Mouse (Mus musculus): ENCODE results near the gene Unc119b. TPM values are rescaled to one million over a fixed set of nuclear protein-coding genes. Genes with fewer than 3 reads are reported as not detected.

The Unc119b gene
- polyA plus RNA-seq, 1 experiment from 2014 or later = 31.5 TPM

DNA sequence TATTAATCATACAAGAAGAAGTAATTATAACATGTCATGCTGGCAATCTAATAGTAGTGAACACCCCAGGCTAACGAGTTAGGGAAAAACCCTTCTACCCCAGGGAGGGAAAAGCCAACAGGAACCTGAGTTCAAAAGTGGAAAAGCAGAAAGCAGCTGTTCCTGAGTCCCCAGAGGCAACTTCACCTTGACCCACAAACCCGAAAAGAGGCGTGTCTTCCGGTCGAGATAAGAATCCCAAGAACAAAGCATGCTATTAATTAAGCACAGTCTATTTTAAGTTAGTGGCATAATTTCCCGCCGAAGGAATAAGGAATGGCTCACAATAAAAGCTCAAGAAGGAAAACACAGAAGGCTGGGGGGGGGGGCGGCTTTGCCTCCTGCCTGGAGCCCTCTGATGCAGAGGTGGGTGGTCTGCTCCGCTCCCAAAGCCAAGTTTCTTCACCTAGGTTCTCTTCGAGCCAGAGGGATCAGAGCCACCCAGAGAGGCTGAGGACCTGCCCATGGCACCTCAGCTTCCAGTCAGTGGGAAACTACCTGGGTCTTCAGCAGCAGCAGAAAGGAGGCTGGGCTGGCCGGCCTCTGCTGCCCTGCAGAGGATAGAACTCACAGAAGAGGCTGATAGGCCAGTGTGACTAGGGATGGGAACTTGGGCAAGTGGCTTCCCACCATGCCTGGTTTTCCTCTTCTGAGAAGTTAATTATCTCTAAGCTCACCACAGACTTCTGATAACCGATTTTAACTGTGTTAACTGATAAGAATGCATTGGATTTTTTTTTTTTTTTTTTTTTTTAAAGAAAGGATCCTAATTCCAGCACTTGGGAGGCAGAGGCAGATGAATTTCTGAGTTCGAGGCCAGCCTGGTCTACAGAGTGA is 26.5 kb upstream of the Unc119b start:
- Histone ChIP-seq H3K27ac (ENCODE audit: low read depth, low read length) (no peak overlapping the region), H3K9me3 (ENCODE audit: control insufficient read depth, low read length) (no peaks in the 10 kb centered on the region), H3K4me2 (ENCODE audit: low read length) (no peak overlapping the region), H3K36me3 (ENCODE audit: control insufficient read depth, insufficient read depth, low read length) (no peaks in the 10 kb centered on the region), H3K9ac (ENCODE audit: low read depth, low read length) (no peak overlapping the region), H3K4me3 (ENCODE audit: low read length) (no peak overlapping the region), H3K4me1 (ENCODE audit: control insufficient read depth, insufficient read depth, low read depth, low read length) (peaks cover 14% of the 10 kb centered on the region), H3K27me3 (replicated peaks; ENCODE audit: control insufficient read depth, insufficient read depth, low read length) (no peaks in the 10 kb centered on the region)
- no peak for ATAC-seq
- 62% methylated on average over 13 of the region's 13 CpGs for WGBS

- Histone ChIP-seq H3K4me3 (ENCODE audit: low read length) (no peak overlapping the region), H3K4me1 (ENCODE audit: control insufficient read depth, insufficient read depth, low read depth, low read length) (peaks cover 21% of the 10 kb centered on the region), H3K9me3 (ENCODE audit: control insufficient read depth, low read length) (no peaks in the 10 kb centered on the region), H3K27me3 (replicated peaks; ENCODE audit: control insufficient read depth, insufficient read depth, low read length) (no peaks in the 10 kb centered on the region), H3K36me3 (ENCODE audit: control insufficient read depth, insufficient read depth, low read length) (no peaks in the 10 kb centered on the region), H3K9ac (ENCODE audit: low read depth, low read length) (no peak overlapping the region), H3K27ac (ENCODE audit: low read depth, low read length) (no peak overlapping the region), H3K4me2 (ENCODE audit: low read length) (no peak overlapping the region)
- 72% methylated on average over 6 of the region's 6 CpGs for WGBS
- ATAC-seq = no peak
Measured at GRCm38 (mm10) chr5:115160655-115161054, 25.9 kb upstream of the Unc119b start.

DNA sequence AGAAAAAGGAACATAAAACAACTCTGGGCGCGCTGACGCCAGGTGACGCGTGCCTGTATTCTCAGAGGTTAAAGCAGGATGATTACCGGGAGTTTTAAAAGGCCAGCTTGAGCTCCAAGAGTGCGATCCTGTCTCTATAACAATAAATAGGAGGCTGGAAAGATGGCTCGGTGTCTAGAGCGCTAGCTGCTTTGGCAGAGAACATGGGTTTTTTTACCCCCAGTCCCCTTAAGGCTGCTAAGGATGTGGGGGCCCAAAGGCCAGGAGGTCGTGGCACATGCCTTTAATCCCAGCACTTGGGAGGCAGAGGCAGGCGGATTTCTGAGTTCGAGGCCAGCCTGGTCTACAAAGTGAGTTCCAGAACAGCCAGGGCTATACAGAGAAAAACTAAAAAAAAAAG is 24.4 kb upstream of the Unc119b start:
- peak overlapping the region; percentile 97 for H3K9ac ChIP-seq (ENCODE audit: low read depth, low read length)
- H3K4me2 ChIP-seq (ENCODE audit: low read length) = peak overlapping the region; percentile 60
- no peaks in the 10 kb centered on the region for H3K9me3 ChIP-seq (ENCODE audit: control insufficient read depth, low read length)
- peak overlapping the region; percentile 99 for H3K27ac ChIP-seq (ENCODE audit: low read depth, low read length)
- peaks cover 33% of the 10 kb centered on the region for H3K4me1 ChIP-seq (ENCODE audit: control insufficient read depth, insufficient read depth, low read depth, low read length)
- H3K36me3 ChIP-seq (ENCODE audit: control insufficient read depth, insufficient read depth, low read length) = no peaks in the 10 kb centered on the region
- H3K4me3 ChIP-seq (ENCODE audit: low read length) = peak overlapping the region; percentile 98
- H3K27me3 ChIP-seq (replicated peaks; ENCODE audit: control insufficient read depth, insufficient read depth, low read length) = no peaks in the 10 kb centered on the region
- WGBS = 25% methylated on average over 12 of the region's 12 CpGs
- no peak for ATAC-seq

DNA sequence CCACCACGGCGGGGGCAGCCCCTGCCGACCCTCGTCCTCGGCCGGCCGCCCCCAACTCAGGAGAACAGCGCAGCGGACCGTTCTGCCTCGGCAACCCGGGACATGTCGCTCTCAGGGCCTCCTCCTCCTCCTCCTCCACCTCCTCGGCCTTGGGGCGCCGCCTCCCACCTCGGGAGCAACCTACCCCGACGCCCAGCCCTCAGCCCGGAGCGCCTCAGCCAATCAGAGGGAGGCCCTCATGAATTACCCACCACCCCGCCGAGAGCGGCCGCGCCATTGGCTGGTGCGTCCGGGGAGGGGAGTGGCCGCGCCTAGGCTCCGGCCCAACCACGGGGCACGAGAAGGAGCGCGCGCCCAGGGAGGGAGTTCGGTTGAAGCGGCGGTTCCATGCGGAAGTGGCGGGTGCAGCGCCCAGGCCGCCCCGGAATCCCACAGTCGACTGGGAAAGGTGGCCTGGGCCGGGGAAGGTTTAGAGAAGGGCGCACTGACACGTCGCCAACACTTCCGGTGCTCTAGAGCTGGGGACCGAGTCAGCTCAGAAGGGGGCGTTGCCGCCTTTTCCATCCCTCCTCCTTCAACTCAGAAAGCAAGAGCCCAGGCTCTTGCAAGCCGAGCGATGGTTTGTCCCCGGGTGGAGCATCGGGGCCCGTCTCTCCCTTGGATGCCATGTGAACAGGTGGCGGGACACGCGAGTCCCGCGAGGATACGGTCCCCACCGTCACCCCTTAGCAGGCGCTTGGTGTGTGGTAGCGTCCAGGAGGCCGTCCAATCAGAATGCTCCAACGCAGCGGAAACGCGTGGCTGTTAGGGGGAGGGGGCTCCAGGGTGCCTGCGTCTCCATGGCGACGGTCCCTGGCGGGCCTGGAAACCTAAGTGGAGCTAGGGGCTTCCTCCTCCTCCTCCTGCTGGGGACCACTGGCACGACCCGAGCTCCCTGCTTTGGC is 23.5 kb upstream of the Unc119b start, which contains the start of gene Mlec:
Gene Mlec, minus strand, starts transcription at position 140 of the 944 bp plus-strand sequence.
- Histone ChIP-seq H3K27me3 (replicated peaks; ENCODE audit: control insufficient read depth, insufficient read depth, low read length) (no peaks in the 10 kb centered on the region), H3K4me2 (ENCODE audit: low read length) (peak within 1 kb of the TSS; percentile 96), H3K4me3 (ENCODE audit: low read length) (peak within 1 kb of the TSS; percentile 98), H3K27ac (ENCODE audit: low read depth, low read length) (peak within 1 kb of the TSS; percentile 99), H3K36me3 (ENCODE audit: control insufficient read depth, insufficient read depth, low read length) (no peaks in the 10 kb centered on the region), H3K9ac (ENCODE audit: low read depth, low read length) (peak within 1 kb of the TSS; percentile 97), H3K4me1 (ENCODE audit: control insufficient read depth, insufficient read depth, low read depth, low read length) (peaks cover 33% of the 10 kb centered on the region), H3K9me3 (ENCODE audit: control insufficient read depth, low read length) (no peaks in the 10 kb centered on the region)
- peak; percentile 98 for ATAC-seq
- under 1% methylated on average over 72 of the region's 78 CpGs for WGBS

DNA sequence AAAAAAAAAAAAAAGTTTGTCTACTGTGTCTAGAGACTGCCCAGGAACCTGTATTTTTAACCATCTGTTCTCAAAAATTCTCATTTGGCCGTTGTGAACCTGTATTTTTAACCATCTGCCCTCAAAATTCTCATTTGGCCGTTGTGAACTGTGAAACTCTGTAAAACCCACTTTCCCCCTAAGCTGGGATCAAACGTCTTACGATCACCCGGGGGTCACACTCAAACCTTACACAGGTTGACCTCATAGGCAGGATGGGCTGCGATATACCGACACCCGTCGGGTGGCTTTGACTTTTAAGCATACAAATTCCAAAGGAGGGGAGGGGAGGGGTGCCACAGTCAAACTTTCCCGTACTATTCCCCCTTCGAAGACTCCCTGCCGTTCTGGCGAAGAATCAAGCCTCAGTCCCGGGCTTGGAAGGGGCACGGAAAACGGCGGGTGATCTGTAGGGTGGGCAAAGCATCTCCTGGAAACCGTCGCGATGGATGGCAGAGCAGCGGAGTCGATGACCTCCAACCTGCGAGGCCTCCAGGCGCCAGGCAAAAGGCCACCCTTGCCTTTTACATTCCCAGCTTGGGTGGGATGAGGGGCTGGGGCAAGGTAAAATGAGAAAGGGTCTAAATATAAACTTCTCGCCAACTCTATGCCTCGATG is 22.3 kb upstream of the Unc119b start:
- H3K27me3 ChIP-seq (replicated peaks; ENCODE audit: control insufficient read depth, insufficient read depth, low read length) = no peaks in the 10 kb centered on the region
- peak overlapping the region; percentile 97 for H3K9ac ChIP-seq (ENCODE audit: low read depth, low read length)
- peak overlapping the region; percentile 99; the same call in 1 of the 2 replicates for H3K27ac ChIP-seq (ENCODE audit: low read depth, low read length)
- WGBS = 3% methylated on average over 26 of the region's 26 CpGs
- H3K4me1 ChIP-seq (ENCODE audit: control insufficient read depth, insufficient read depth, low read depth, low read length) = peaks cover 33% of the 10 kb centered on the region
- H3K4me3 ChIP-seq (ENCODE audit: low read length) = peak overlapping the region; percentile 98
- no peaks in the 10 kb centered on the region for H3K9me3 ChIP-seq (ENCODE audit: control insufficient read depth, low read length)
- no peak for ATAC-seq
- H3K36me3 ChIP-seq (ENCODE audit: control insufficient read depth, insufficient read depth, low read length) = no peaks in the 10 kb centered on the region
- H3K4me2 ChIP-seq (ENCODE audit: low read length) = peak overlapping the region; percentile 96

- H3K9me3 ChIP-seq (ENCODE audit: control insufficient read depth, low read length) = no peaks in the 10 kb centered on the region
- no peaks in the 10 kb centered on the region for H3K27me3 ChIP-seq (replicated peaks; ENCODE audit: control insufficient read depth, insufficient read depth, low read length)
- no peak overlapping the region for H3K27ac ChIP-seq (ENCODE audit: low read depth, low read length)
- no peaks in the 10 kb centered on the region for H3K36me3 ChIP-seq (ENCODE audit: control insufficient read depth, insufficient read depth, low read length)
- 68% methylated on average over 7 of the region's 7 CpGs for WGBS
- H3K4me2 ChIP-seq (ENCODE audit: low read length) = peak overlapping the region; percentile 96
- no peak for ATAC-seq
- peak overlapping the region; percentile 98 for H3K4me3 ChIP-seq (ENCODE audit: low read length)
- peak overlapping the region; percentile 14; the same call in 1 of the 2 replicates for H3K9ac ChIP-seq (ENCODE audit: low read depth, low read length)
- H3K4me1 ChIP-seq (ENCODE audit: control insufficient read depth, insufficient read depth, low read depth, low read length) = peaks cover 33% of the 10 kb centered on the region
Measured at GRCm38 (mm10) chr5:115156401-115156800, 21.6 kb upstream of the Unc119b start.

DNA sequence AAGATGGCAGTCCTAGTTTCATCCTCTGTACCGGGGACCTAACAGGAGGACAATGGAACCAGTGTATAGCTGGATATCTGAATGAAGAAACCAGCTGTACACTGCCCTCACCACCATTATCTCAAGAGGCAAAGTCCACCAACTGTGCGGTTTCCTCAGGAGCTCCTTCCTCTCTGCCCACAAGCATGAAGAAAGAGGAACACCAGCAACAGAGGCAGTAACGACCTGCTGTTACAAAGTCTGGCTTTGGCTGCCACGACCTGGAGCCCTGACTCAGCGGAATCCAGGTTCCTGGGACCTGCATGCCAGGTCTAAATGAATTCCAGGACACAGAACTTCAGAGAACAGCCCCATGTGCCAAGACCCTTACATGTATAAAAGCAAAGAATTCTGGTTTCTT is 21.1 kb upstream of the Unc119b start:
- H3K4me3 ChIP-seq (ENCODE audit: low read length) = peak overlapping the region; percentile 19; the same call in 1 of the 2 replicates
- no peaks in the 10 kb centered on the region for H3K9me3 ChIP-seq (ENCODE audit: control insufficient read depth, low read length)
- peak overlapping the region; percentile 47 for H3K9ac ChIP-seq (ENCODE audit: low read depth, low read length)
- 47% methylated on average over 5 of the region's 5 CpGs for whole genome bisulfite sequencing
- no peak for ATAC-seq
- H3K4me1 ChIP-seq (ENCODE audit: control insufficient read depth, insufficient read depth, low read depth, low read length) = peaks cover 33% of the 10 kb centered on the region
- no peaks in the 10 kb centered on the region for H3K27me3 ChIP-seq (replicated peaks; ENCODE audit: control insufficient read depth, insufficient read depth, low read length)
- H3K27ac ChIP-seq (ENCODE audit: low read depth, low read length) = no peak overlapping the region
- H3K36me3 ChIP-seq (ENCODE audit: control insufficient read depth, insufficient read depth, low read length) = peaks cover under 1% of the 10 kb centered on the region
- peak overlapping the region; percentile 96 for H3K4me2 ChIP-seq (ENCODE audit: low read length)

GRCm38 (mm10) chr5:115155156-115155631 is 20.4 kb upstream of the Unc119b start:
- H3K4me3 ChIP-seq (ENCODE audit: low read length) = no peak overlapping the region; the same call in 1 of the 2 replicates
- H3K4me2 ChIP-seq (ENCODE audit: low read length) = peak overlapping the region; percentile 96
- no peak for ATAC-seq
- H3K9me3 ChIP-seq (ENCODE audit: control insufficient read depth, low read length) = no peaks in the 10 kb centered on the region
- peaks cover 7% of the 10 kb centered on the region for H3K36me3 ChIP-seq (ENCODE audit: control insufficient read depth, insufficient read depth, low read length)
- peaks cover 33% of the 10 kb centered on the region for H3K4me1 ChIP-seq (ENCODE audit: control insufficient read depth, insufficient read depth, low read depth, low read length)
- WGBS = 65% methylated on average over 13 of the region's 13 CpGs
- H3K27me3 ChIP-seq (replicated peaks; ENCODE audit: control insufficient read depth, insufficient read depth, low read length) = no peaks in the 10 kb centered on the region
- H3K9ac ChIP-seq (ENCODE audit: low read depth, low read length) = no peak overlapping the region; the same call in 1 of the 2 replicates
- no peak overlapping the region for H3K27ac ChIP-seq (ENCODE audit: low read depth, low read length)

Data from hindbrain, embryonic 16.5 days (tissue).